Mouse (Mus musculus) thymus, postnatal 0 days (tissue): Measurements from ENCODE around the gene Cttn. TPM values are rescaled to one million over a fixed set of nuclear protein-coding genes. Genes with fewer than 3 reads are reported as not detected.
A peak's percentile ranks its signal among the peaks of the same experiment; 100 is the strongest.

Experiments
- DNase-seq: peaks from one replicate; pipeline ENCODE4 v3.0.0-alpha.2; 2015; ENCODE audit warnings: low spot score
- polyA plus RNA-seq: library from polyadenylated mRNA; unstranded; fragments of >200 nt; fragmentation: Nextera tagmentation; extraction: Ambion mirVana; gene quantifications from 2 replicates; pipeline ENCODE4 v1.2.1, GENCODE M21; 2015

Gene Cttn
- polyA plus RNA-seq: 37.3 and 38.9 TPM in 2 replicates

- peak; percentile 59 for DNase-seq
Observed at GRCm38 (mm10) chr7:144470545-144471059, at the start of gene Cttn. Cttn (minus strand) TSS chr7:144471009.

- DNase-seq: no peak
Observed at GRCm38 (mm10) chr7:144519852-144520251, 49.0 kb upstream of the Cttn start.

GRCm38 (mm10) chr7:144516711-144517110, 45.9 kb upstream of the Cttn start:
- no peak for DNase-seq

- no peak for DNase-seq
Observed at GRCm38 (mm10) chr7:144509090-144509489, 38.3 kb upstream of the Cttn start.

- DNase-seq: no peak
Observed at GRCm38 (mm10) chr7:144506807-144507206, 36.0 kb upstream of the Cttn start.

- DNase-seq: no peak
Observed at GRCm38 (mm10) chr7:144503959-144504358, 33.1 kb upstream of the Cttn start.

- no peak for DNase-seq
Observed at GRCm38 (mm10) chr7:144492931-144493330, 22.1 kb upstream of the Cttn start.

GRCm38 (mm10) chr7:144490201-144490873, 19.5 kb upstream of the Cttn start:
- DNase-seq: no peak

- no peak for DNase-seq
Observed at GRCm38 (mm10) chr7:144489067-144489774, 18.4 kb upstream of the Cttn start.

GRCm38 (mm10) chr7:144480314-144480713, 9.5 kb upstream of the Cttn start:
- DNase-seq: no peak

- no peak for DNase-seq
Observed at GRCm38 (mm10) chr7:144479569-144479968, 8.8 kb upstream of the Cttn start.

GRCm38 (mm10) chr7:144475741-144476140, 4.9 kb upstream of the Cttn start:
- DNase-seq: no peak

- DNase-seq: no peak
Observed at GRCm38 (mm10) chr7:144473486-144473885, 2.7 kb upstream of the Cttn start.

GRCm38 (mm10) chr7:144471103-144471502, 294 bp upstream of the Cttn start:
- DNase-seq: no peak

- no peak for DNase-seq
Observed at GRCm38 (mm10) chr7:144469908-144470544, 783 bp downstream of the Cttn start.

GRCm38 (mm10) chr7:144469181-144469641, 1.6 kb downstream of the Cttn start:
- DNase-seq: no peak

GRCm38 (mm10) chr7:144468741-144469140, 2.1 kb downstream of the Cttn start:
- DNase-seq: no peak

- no peak for DNase-seq
Observed at GRCm38 (mm10) chr7:144462577-144462976, 8.2 kb downstream of the Cttn start.

GRCm38 (mm10) chr7:144461246-144461902, 9.4 kb downstream of the Cttn start:
- no peak for DNase-seq

GRCm38 (mm10) chr7:144458881-144459280, 11.9 kb downstream of the Cttn start:
- DNase-seq: no peak

GRCm38 (mm10) chr7:144450661-144451060, 20.1 kb downstream of the Cttn start:
- peak; percentile 23 for DNase-seq
